Mouse (Mus musculus): ENCODE results near the gene Pmm1. TPM values are rescaled to one million over a fixed set of nuclear protein-coding genes. Genes with fewer than 3 reads are reported as not detected.

Pmm1 gene
- 541 and 606 TPM in 2 replicates for polyA plus RNA-seq (2021; fragmentation: Nextera tagmentation)
- long read RNA-seq, experiment 1, transcript Pmm1-211 (5 exons, 612 nt): minor isoform, 24 of 788 reads
- long read RNA-seq, experiment 1, transcript Pmm1-201 (8 exons, 1,300 nt): major isoform, 708 of 788 reads
- long read RNA-seq, experiment 1, transcript Pmm1-204 (3 exons, 1,107 nt): minor isoform, 5 of 788 reads
- long read RNA-seq, experiment 1, partial matches to known transcripts: 20 of 788 reads
- long read RNA-seq, experiment 1, other reads (novel, unspliced or antisense): 25 of 788 reads
- long read RNA-seq, experiment 2, transcript Pmm1-201 (8 exons, 1,300 nt): major isoform, 719 of 763 reads
- long read RNA-seq, experiment 2, partial matches to known transcripts: 5 of 763 reads
- long read RNA-seq, experiment 2, other reads (novel, unspliced or antisense): 33 of 763 reads

GRCm38 (mm10) chr15:81960171-81961077, at the start of gene Pmm1:
Gene Pmm1 (minus strand): TSS chr15:81960930.

GRCm38 (mm10) chr15:81987646-81988045, 26.9 kb upstream of the Pmm1 start, which contains the start of gene Xrcc6:
Gene Xrcc6 (plus strand): TSS chr15:81987835.

GRCm38 (mm10) chr15:81980321-81980720, 19.6 kb upstream of the Pmm1 start, which contains the start of gene 1700029P11Rik:
Gene 1700029P11Rik (plus strand): TSS chr15:81980540.

GRCm38 (mm10) chr15:81936679-81937078, 24.1 kb downstream of the Pmm1 start, which contains the start of gene Csdc2:
Gene Csdc2 (plus strand): TSS chr15:81936759.

GRCm38 (mm10) chr15:81925760-81926445, 34.8 kb downstream of the Pmm1 start, which contains the start of gene Polr3h:
Gene Polr3h (minus strand): TSS chr15:81926240.

Other genes with a start within 250 kb of the Pmm1 start
- gene Zc3h7b, start 215.9 kb downstream of the Pmm1 start, polyA plus RNA-seq (2021; fragmentation: Nextera tagmentation): 66.1 and 72.8 TPM in 2 replicates
- gene Rangap1, start 215.4 kb downstream of the Pmm1 start, polyA plus RNA-seq (2021; fragmentation: Nextera tagmentation): 101 and 108 TPM in 2 replicates
- gene Tef, start 158.5 kb downstream of the Pmm1 start, polyA plus RNA-seq (2021; fragmentation: Nextera tagmentation): 34.4 and 35.0 TPM in 2 replicates
- 6.9 and 7.7 TPM in 2 replicates for gene Tob2, start 102.1 kb downstream of the Pmm1 start, polyA plus RNA-seq (2021; fragmentation: Nextera tagmentation)
- gene Phf5a, start 89.0 kb downstream of the Pmm1 start, polyA plus RNA-seq (2021; fragmentation: Nextera tagmentation): 58.8 and 68.0 TPM in 2 replicates
- 353 and 383 TPM in 2 replicates for gene Aco2, start 88.6 kb downstream of the Pmm1 start, polyA plus RNA-seq (2021; fragmentation: Nextera tagmentation)
- gene Polr3h, start 34.7 kb downstream of the Pmm1 start, polyA plus RNA-seq (2021; fragmentation: Nextera tagmentation): 209 and 219 TPM in 2 replicates
- gene Csdc2, start 24.2 kb downstream of the Pmm1 start, polyA plus RNA-seq (2021; fragmentation: Nextera tagmentation): 51.3 and 65.8 TPM in 2 replicates
- not detected in 2 replicates for gene 1700029P11Rik, start 19.6 kb upstream of the Pmm1 start, polyA plus RNA-seq (2021; fragmentation: Nextera tagmentation)
- 15.6 and 17.5 TPM in 2 replicates for gene Xrcc6, start 26.9 kb upstream of the Pmm1 start, polyA plus RNA-seq (2021; fragmentation: Nextera tagmentation)
- 47.9 and 57.1 TPM in 2 replicates for gene Desi1, start 72.9 kb upstream of the Pmm1 start, polyA plus RNA-seq (2021; fragmentation: Nextera tagmentation)
- gene Snu13, start 86.7 kb upstream of the Pmm1 start, polyA plus RNA-seq (2021; fragmentation: Nextera tagmentation): 239 and 241 TPM in 2 replicates
- not detected in 2 replicates for gene 4930407I10Rik, start 98.2 kb upstream of the Pmm1 start, polyA plus RNA-seq (2021; fragmentation: Nextera tagmentation)
- gene Mei1, start 109.1 kb upstream of the Pmm1 start, polyA plus RNA-seq (2021; fragmentation: Nextera tagmentation): 0.20 and 0.46 TPM in 2 replicates
- 5.4 and 5.5 TPM in 2 replicates for gene Ccdc134, start 167.0 kb upstream of the Pmm1 start, polyA plus RNA-seq (2021; fragmentation: Nextera tagmentation)
- 50.4 and 52.5 TPM in 2 replicates for gene Srebf2, start 186.3 kb upstream of the Pmm1 start, polyA plus RNA-seq (2021; fragmentation: Nextera tagmentation)